Mouse (Mus musculus): ENCODE data around the gene Bmp2k. TPM values are rescaled to one million over a fixed set of nuclear protein-coding genes. Genes with fewer than 3 reads are reported as not detected.
"Not testable (repeated sequence)": the region's sequence is repeated elsewhere in the genome, so short reads cannot be mapped to it uniquely, and the experiment has no call there.

Gene Bmp2k
- polyA plus RNA-seq, 1 experiment from 2014 or later, result 11.4 TPM

DNA sequence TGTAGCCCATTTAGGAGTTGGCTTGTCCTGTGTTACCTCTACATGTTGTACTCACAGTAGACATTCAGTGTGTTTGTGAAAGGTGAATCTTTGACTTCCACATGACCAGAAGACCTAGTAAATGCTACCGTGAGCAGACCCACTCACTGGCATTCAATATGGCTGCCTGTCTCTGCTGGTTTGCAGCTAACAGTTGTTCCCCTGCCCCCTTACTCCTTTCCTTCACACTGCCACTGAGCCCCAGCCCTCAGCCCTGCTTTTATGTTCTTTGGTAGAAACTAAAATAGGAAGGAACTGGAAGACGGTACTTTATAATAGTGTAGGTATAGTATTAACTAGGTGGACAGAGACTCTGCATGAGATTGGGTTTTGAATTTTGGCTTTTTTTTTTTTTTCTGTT lies 8.4 kb downstream of the Bmp2k start:
- Histone ChIP-seq H3K27ac (no peak overlapping the region), H3K27me3 (no peaks in the 10 kb centered on the region), H3K9ac (no peak overlapping the region), H3K4me2 (replicated peaks) (no peak overlapping the region), H3K9me3 (no peaks in the 10 kb centered on the region), H3K4me3 (no peak overlapping the region), H3K4me1 (0 out of 2 replicates have a peak, but pooled peaks cover 5% of the 10 kb centered on the region), H3K36me3 (no peaks in the 10 kb centered on the region)
- ATAC-seq (ENCODE audit: insufficient number of reproducible peaks, insufficient read depth, low FRiP score, low TSS enrichment), result no peak
- 99% methylated on average over 2 of the region's 2 CpGs for WGBS

DNA sequence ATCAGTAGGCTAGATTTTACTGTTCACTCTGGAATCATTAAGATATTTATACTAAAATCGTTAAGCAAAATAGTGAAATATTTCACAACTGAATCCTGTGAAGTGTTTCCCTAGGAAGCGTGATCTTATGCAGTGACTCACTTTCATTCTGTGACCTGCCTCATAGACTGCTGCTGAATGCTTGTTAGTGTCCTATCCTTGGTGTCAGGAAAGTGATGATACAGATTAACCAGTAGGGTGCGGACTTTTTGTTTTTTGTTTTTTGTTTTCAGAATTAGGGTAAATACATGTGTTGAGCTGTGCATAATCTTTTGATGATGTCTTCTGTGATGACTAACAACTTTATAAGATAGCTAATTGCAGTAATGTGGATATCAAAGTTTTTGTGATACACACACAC lies 9.4 kb downstream of the Bmp2k start:
- H3K9me3 ChIP-seq, result no peaks in the 10 kb centered on the region
- no peak overlapping the region for H3K4me2 ChIP-seq (replicated peaks)
- ATAC-seq (ENCODE audit: insufficient number of reproducible peaks, insufficient read depth, low FRiP score, low TSS enrichment), result no peak
- H3K27ac ChIP-seq, result no peak overlapping the region
- no peaks in the 10 kb centered on the region for H3K36me3 ChIP-seq
- 94% methylated on average over 3 of the region's 3 CpGs for WGBS
- H3K9ac ChIP-seq, result no peak overlapping the region
- no peak overlapping the region for H3K4me3 ChIP-seq
- H3K27me3 ChIP-seq, result no peaks in the 10 kb centered on the region
- H3K4me1 ChIP-seq, result 0 out of 2 replicates have a peak, but pooled peaks cover 5% of the 10 kb centered on the region

DNA sequence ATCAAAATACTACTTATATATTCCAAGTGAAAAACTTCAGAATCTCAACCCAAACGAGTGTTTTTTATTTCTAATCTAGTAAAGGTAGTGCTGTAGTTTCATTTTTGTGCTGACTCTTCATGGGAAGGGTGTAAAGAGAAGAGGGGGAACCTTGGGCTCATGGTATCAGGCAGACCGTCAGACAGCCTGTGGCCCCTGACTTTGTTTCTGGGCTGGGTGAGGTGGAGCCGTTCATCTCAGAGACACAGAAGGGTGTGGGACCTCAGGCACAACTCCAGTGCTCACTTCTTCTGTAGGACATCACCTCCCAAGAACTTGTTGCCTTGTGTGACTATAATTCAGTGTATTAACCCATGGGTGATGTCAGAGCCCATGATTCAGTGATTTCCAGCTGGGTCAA lies 10.0 kb downstream of the Bmp2k start:
- H3K4me2 ChIP-seq (replicated peaks), result no peak overlapping the region
- H3K4me3 ChIP-seq, result no peak overlapping the region
- 0 out of 2 replicates have a peak, but pooled peaks cover 5% of the 10 kb centered on the region for H3K4me1 ChIP-seq
- ATAC-seq (ENCODE audit: insufficient number of reproducible peaks, insufficient read depth, low FRiP score, low TSS enrichment), result no peak
- 94% methylated on average over 3 of the region's 3 CpGs for WGBS
- H3K9ac ChIP-seq, result no peak overlapping the region
- H3K36me3 ChIP-seq, result no peaks in the 10 kb centered on the region
- H3K27ac ChIP-seq, result no peak overlapping the region
- no peaks in the 10 kb centered on the region for H3K9me3 ChIP-seq
- no peaks in the 10 kb centered on the region for H3K27me3 ChIP-seq

DNA sequence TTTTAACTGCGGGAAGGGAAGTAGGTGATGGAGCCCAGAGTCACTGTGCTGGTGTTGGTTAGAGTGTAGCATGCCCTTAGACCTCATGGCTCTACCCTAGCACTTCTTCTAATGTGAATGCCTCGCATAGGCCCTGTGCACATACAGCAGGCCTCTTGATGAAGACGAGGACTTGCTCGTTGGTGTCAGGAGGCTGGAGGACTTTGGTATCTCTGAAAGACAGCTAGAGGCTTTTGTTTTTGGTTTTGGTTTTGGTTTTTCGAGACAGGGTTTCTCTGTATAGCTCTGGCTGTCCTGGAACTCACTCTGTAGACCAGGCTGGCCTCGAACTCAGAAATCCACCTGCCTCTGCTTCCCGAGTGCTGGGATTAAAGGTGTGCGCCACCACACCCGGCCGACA lies 11.7 kb downstream of the Bmp2k start:
- H3K36me3 ChIP-seq, H3K9me3 ChIP-seq: not testable (repeated sequence)
- WGBS, result 91% methylated on average over 10 of the region's 10 CpGs

DNA sequence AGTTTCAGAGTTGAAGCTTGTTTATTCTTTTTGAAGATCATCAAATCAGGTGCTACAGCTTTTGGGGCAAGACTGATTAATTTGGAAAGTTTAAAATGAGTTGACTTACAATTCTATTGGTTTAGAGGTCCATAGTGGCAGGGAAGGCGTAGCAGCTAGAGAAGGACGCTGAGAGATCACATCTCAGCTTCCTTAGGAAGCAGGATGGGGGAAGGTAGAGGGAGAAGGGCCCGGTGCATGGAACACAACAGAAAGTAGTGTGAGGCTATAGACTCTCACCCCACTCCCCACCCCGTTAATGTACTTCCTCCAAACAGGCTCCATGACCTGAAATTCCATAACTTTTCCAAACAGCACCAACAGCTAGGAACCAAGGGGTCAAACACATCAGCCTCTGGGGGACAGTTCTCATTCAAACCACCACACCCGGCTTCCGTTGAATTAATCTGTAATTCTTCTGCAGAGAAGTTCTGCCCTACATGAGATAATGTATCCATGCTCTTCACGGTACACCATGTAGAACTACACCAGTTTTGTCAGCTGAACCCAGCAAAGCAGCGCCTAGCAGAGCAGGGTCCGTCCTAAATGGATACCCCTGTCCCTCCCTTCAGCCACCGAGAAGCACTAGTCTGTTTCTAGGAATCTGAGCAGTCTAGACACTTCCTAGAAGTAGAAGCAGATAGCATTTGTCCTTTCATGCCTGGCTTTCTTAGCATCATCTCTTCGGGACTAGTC lies 12.3 kb downstream of the Bmp2k start:
- 79% methylated on average over 11 of the region's 11 CpGs for WGBS
- Histone ChIP-seq H3K9ac (no peak overlapping the region), H3K4me1 (no peaks in the 10 kb centered on the region), H3K27me3 (no peaks in the 10 kb centered on the region), H3K36me3 (no peaks in the 10 kb centered on the region), H3K4me3 (no peak overlapping the region), H3K4me2 (replicated peaks) (no peak overlapping the region), H3K27ac (no peak overlapping the region), H3K9me3 (no peaks in the 10 kb centered on the region)
- ATAC-seq (ENCODE audit: insufficient number of reproducible peaks, insufficient read depth, low FRiP score, low TSS enrichment), result no peak

More for the DNA sequence above, 11.7 kb downstream of the Bmp2k start:
- H3K27me3 ChIP-seq; H3K27ac ChIP-seq; H3K4me1 ChIP-seq; H3K4me2 ChIP-seq (replicated peaks); H3K9ac ChIP-seq; H3K4me3 ChIP-seq; ATAC-seq (ENCODE audit: insufficient number of reproducible peaks, insufficient read depth, low FRiP score, low TSS enrichment): not testable (repeated sequence)

DNA sequence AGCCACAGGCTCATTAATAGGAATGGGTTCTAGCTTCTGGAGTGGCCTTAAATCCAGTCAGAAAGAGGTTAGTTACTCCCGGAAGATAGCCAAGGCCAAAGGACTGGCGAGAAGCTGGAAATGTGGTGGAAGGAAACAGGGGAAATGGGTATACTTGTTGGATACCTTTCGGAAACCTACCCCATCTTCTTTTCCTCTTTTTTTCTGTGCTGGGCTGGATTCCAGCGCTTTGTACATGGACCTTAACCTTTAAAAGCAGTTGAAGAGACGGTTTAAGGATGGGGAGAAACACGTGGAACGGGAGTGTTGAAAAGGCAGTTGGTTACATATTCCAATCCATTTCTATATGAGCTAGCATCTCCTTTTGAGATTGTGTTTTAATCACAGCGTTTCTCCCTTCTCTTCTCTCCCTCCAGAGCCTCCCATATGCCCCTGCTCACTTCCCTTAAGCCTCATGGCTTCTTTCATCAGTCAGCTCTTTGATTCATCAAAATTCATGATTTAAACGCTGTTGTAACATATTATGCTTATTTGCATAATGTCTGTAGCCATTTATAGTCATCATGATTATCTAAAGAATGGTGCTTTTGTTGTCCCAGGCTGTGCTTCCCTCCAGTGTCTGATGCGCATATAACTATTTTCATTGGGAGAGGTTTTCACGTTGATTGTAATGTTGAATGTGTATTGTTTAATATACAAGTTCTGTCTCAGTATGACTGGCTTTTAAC lies 18.5 kb downstream of the Bmp2k start:
- no peaks in the 10 kb centered on the region for H3K36me3 ChIP-seq
- H3K4me3 ChIP-seq, result no peak overlapping the region
- ATAC-seq (ENCODE audit: insufficient number of reproducible peaks, insufficient read depth, low FRiP score, low TSS enrichment), result no peak
- no peaks in the 10 kb centered on the region for H3K9me3 ChIP-seq
- H3K4me2 ChIP-seq (replicated peaks), result no peak overlapping the region
- no peak overlapping the region for H3K27ac ChIP-seq
- no peaks in the 10 kb centered on the region for H3K4me1 ChIP-seq
- 84% methylated on average over 11 of the region's 11 CpGs for WGBS
- no peaks in the 10 kb centered on the region for H3K27me3 ChIP-seq
- no peak overlapping the region for H3K9ac ChIP-seq

DNA sequence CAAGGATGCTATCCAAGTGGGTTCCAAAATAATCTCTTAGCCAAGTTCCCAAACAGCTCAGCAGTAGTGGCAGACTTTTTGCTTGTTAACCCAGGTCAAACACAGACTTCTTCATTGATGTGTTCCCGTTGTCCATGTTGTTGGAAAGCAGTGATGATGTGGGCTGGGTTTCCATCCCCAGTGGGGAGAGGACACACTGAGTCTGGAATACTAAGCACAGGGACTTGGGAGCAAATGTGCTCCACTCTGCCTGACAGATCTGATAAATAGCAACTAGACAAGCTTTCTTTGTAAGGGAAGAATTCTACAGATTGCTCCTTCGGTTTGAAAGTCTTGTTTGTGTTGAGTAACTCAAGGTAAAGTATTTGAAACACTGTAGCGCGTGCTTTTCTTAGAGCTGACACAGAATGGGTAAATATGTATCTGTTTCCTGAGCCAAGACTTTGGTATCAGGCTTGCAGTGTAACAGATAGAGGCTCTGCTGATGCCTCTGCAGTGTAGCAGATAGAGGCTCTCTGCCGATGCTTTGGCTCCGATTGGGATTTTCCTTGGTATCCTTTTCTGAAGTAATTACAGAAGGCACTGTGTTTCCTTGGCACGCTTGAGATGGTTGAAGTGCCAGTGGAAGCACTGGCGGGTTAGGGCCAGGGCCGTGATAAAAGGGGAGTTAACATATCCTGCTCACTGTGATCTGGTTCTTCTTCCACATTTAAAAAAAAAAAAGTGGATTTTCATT lies 19.5 kb downstream of the Bmp2k start:
- Histone ChIP-seq H3K9me3 (no peaks in the 10 kb centered on the region), H3K27ac (no peak overlapping the region), H3K27me3 (no peaks in the 10 kb centered on the region), H3K4me1 (no peaks in the 10 kb centered on the region), H3K4me3 (no peak overlapping the region), H3K36me3 (no peaks in the 10 kb centered on the region), H3K9ac (no peak overlapping the region), H3K4me2 (replicated peaks) (no peak overlapping the region)
- no peak for ATAC-seq (ENCODE audit: insufficient number of reproducible peaks, insufficient read depth, low FRiP score, low TSS enrichment)
- 92% methylated on average over 9 of the region's 9 CpGs for WGBS

DNA sequence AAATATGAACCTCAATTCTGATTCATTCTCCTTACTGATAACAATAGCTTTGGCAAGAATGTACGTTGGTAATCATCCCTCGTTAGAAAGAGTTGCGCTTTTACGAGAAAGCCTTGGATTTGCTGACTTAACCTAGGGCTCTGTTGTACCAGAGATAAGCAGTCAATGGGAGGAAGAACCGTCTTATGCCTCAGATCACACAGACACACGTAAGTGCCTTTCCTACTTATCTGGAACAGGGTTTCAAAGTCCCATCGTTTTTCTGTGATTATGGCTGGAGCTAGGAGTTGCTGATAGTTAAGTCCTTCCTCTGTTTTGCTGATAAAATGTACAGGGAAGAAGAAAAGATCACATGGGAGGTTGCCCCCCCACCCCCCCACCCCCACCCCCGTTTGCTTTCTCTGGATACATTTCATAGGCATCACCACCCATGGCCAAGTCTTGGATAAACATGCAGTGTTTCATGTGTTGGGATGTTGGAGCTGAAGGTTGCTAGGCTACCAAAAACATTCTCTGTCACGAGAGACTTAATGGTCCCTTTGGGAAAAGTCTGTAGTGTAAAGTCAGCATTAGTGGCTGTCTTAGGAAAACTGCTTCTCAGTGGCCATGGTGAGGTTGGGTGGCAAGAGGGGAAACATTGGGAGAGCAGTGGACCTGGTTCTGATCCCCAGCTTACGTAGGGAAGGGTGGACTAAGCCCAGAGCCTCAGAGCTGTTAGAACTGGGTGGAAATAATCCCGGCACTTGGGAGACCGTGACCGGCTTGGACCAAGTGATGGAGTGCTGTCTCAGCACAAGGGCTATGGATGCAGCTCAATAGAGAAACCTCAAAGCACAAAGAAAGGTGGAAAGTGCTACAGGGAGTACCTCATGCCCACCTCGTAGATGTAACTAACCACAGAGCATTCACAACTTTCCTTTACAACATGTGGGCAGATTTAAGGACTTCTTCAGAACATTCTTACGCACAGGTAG lies 25.1 kb downstream of the Bmp2k start:
- no peak overlapping the region for H3K4me3 ChIP-seq
- no peaks in the 10 kb centered on the region for H3K9me3 ChIP-seq
- no peak for ATAC-seq (ENCODE audit: insufficient number of reproducible peaks, insufficient read depth, low FRiP score, low TSS enrichment)
- 80% methylated on average over 15 of the region's 15 CpGs for WGBS
- H3K4me2 ChIP-seq (replicated peaks), result no peak overlapping the region
- no peaks in the 10 kb centered on the region for H3K27me3 ChIP-seq
- no peak overlapping the region for H3K9ac ChIP-seq
- no peak overlapping the region for H3K27ac ChIP-seq
- H3K36me3 ChIP-seq, result no peaks in the 10 kb centered on the region
- no peaks in the 10 kb centered on the region for H3K4me1 ChIP-seq

DNA sequence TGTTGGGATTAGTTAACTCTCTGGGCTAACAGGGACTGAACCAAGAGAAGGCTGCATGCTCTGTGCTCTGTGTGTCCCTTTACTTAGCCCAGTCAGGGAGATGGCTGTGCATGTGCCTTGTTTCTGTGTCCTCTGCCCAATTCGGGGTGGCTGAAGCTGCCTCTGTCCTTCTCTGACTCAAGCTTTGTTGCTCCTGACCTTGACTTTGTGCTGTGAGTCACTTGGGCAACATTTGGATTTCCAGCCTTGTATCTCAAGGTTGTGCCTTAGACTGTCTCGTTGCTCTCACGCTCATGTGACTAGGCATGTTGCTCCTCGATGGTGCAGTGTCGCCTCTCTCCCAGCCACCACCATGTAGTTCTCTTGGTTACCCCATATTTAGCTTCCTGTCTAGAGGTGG lies 27.3 kb downstream of the Bmp2k start:
- Histone ChIP-seq H3K36me3 (no peaks in the 10 kb centered on the region), H3K4me3 (no peak overlapping the region), H3K27ac (no peak overlapping the region), H3K9ac (no peak overlapping the region), H3K9me3 (no peaks in the 10 kb centered on the region), H3K4me1 (no peaks in the 10 kb centered on the region), H3K27me3 (no peaks in the 10 kb centered on the region), H3K4me2 (replicated peaks) (no peak overlapping the region)
- 94% methylated on average over 5 of the region's 5 CpGs for WGBS
- ATAC-seq (ENCODE audit: insufficient number of reproducible peaks, insufficient read depth, low FRiP score, low TSS enrichment), result no peak

DNA sequence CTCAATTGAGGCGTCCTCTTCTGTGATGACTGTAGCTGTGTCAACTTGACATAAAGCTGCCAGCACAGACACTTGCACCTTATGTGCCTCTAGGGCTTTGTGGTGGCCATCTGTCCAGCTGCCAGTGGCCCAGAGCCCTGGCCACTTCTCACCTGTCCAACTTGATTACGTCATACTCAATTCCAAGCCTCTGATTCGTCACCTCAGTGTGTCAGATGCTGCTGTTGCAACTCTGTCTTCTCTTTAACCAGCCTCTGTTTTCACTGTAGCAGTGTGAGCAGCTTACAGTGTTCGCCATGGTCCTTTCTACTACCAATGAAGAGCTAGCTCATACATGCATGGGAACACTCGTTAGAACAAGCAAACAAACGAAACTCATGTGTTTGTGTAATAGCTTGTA lies 28.2 kb downstream of the Bmp2k start:
- ATAC-seq (ENCODE audit: insufficient number of reproducible peaks, insufficient read depth, low FRiP score, low TSS enrichment), result no peak
- Histone ChIP-seq H3K9ac (no peak overlapping the region), H3K4me2 (replicated peaks) (no peak overlapping the region), H3K36me3 (no peaks in the 10 kb centered on the region), H3K27ac (no peak overlapping the region), H3K4me3 (no peak overlapping the region), H3K27me3 (no peaks in the 10 kb centered on the region), H3K4me1 (no peaks in the 10 kb centered on the region), H3K9me3 (no peaks in the 10 kb centered on the region)
- WGBS, result 89% methylated on average over 6 of the region's 6 CpGs

DNA sequence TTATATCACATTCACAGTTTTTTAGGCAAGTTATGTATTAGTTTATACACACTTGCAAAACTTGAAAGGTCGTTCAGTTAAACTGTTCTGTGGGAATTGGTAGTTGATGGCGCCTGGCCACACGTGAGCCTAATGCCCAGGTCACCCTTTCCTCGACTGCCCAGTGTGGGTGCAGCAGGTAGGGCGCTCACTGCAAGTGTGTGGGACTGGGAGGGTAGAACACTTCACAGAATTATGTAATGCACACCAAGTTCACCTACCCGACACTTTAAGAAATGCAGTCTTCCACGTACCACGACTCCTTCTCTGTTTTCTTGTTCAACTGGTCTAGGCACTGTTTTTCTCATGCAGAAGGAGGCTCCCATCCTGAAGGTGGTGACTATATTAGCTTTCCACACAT lies 30.5 kb downstream of the Bmp2k start:
- no peaks in the 10 kb centered on the region for H3K27me3 ChIP-seq
- H3K9me3 ChIP-seq, result no peaks in the 10 kb centered on the region
- no peak overlapping the region for H3K27ac ChIP-seq
- H3K4me1 ChIP-seq, result no peaks in the 10 kb centered on the region
- H3K36me3 ChIP-seq, result no peaks in the 10 kb centered on the region
- WGBS, result 84% methylated on average over 8 of the region's 8 CpGs
- no peak for ATAC-seq (ENCODE audit: insufficient number of reproducible peaks, insufficient read depth, low FRiP score, low TSS enrichment)
- H3K4me3 ChIP-seq, result no peak overlapping the region
- H3K4me2 ChIP-seq (replicated peaks), result no peak overlapping the region
- no peak overlapping the region for H3K9ac ChIP-seq
